Mouse (Mus musculus) bone marrow macrophage, adult 2 months (primary cell): ENCODE measurements around the gene Gm43552.

Experiments
- CTCF ChIP-seq: IDR thresholded peaks from 2 replicates; pipeline ENCODE4 v1.5.1; 2012; ENCODE audit warnings: low read depth, mild to moderate bottlenecking, low read length, moderate library complexity
- POLR2A ChIP-seq: IDR thresholded peaks from 2 replicates; pipeline ENCODE4 v1.6.1; 2012; ENCODE audit warnings: mild to moderate bottlenecking, low read depth, low read length, borderline replicate concordance

GRCm38 (mm10) chr5:65434471-65435362 lies 57.9 kb downstream of the Gm43552 start:
- no peak for TF ChIP-seq CTCF
- no peak for TF ChIP-seq POLR2A
